Comparison of ENCODE assay signal across 17 mouse cellular contexts in genomic region chr17:29236111-29236510, GRCm38 (mm10). TPM values are rescaled to one million over a fixed set of nuclear protein-coding genes. Genes with fewer than 3 reads are reported as not detected.
DNase-seq lines count a peak whose midpoint lies in the region; ATAC-seq and TF ChIP-seq lines count a peak whose summit lies in the region.
"Had no signal": no experiment of that assay in that cellular context is flagged by ENCODE, and none has a peak within 500 bp of the region (broad histone marks: within the 10 kb centered on the region; RNA-seq: fewer than 3 reads in every experiment).

No protein-coding gene starts in this region.

- H3K4me1 ChIP-seq in heart, embryonic 11.5 days (ENCODE audit: control insufficient read depth, insufficient read depth, low read length): peaks cover 10% of the 10 kb centered on the region
- H3K4me1 ChIP-seq in embryonic facial prominence, embryonic 13.5 days: peaks cover 41% of the 10 kb centered on the region
- H3K4me1 ChIP-seq in midbrain, embryonic 15.5 days: peaks cover 32% of the 10 kb centered on the region

- peaks cover 34% of the 10 kb centered on the region for H3K27me3 ChIP-seq in heart, embryonic 11.5 days (ENCODE audit: control insufficient read depth, insufficient read depth, low read length)
- peaks cover 45% of the 10 kb centered on the region for H3K27me3 ChIP-seq in embryonic facial prominence, embryonic 13.5 days
- H3K27me3 ChIP-seq in midbrain, embryonic 15.5 days (replicated peaks): peaks cover 10% of the 10 kb centered on the region; the same call in 1 of the 2 replicates

- H3K9ac ChIP-seq in heart, embryonic 11.5 days (ENCODE audit: low read depth, low read length): no peak overlapping the region
- 0 out of 2 replicates have a peak overlapping the region, but pooled peaks have one; percentile 75 for H3K9ac ChIP-seq in embryonic facial prominence, embryonic 13.5 days
- no peak overlapping the region for H3K9ac ChIP-seq in midbrain, embryonic 15.5 days
- H3K9ac ChIP-seq: liver, postnatal 0 days; stomach, embryonic 15.5 days had no signal

- ATAC-seq in heart, embryonic 11.5 days (replicated peaks; ENCODE audit: insufficient number of reproducible peaks, low FRiP score, low TSS enrichment): no peak
- no peak for ATAC-seq in embryonic facial prominence, embryonic 13.5 days (ENCODE audit: insufficient number of reproducible peaks, insufficient read depth, low FRiP score, low TSS enrichment, low read depth)
- no peak for ATAC-seq in midbrain, embryonic 15.5 days (replicated peaks)
- ATAC-seq: activated CD4-positive, CD25-positive, alpha-beta regulatory T cell, adult 4 months; intestine, embryonic 16.5 days; liver, postnatal 0 days had no signal

- no peak overlapping the region for H3K27ac ChIP-seq in heart, embryonic 11.5 days (ENCODE audit: low read depth, low read length)
- H3K27ac ChIP-seq in left cerebral cortex, adult 2 months: no peak overlapping the region
- H3K27ac ChIP-seq in embryonic facial prominence, embryonic 13.5 days: no peak overlapping the region
- H3K27ac ChIP-seq in midbrain, embryonic 15.5 days: no peak overlapping the region
- H3K27ac ChIP-seq: stomach, embryonic 15.5 days had no signal

- intact Hi-C loops in heart, postnatal 14 days (cut with DNase I): no loop called here
- intact Hi-C loops in left cerebral cortex, adult 2 months (cut with DNase I): no loop called here

- H3K4me2 ChIP-seq in heart, embryonic 11.5 days: peak overlapping the region; percentile 98
- peak overlapping the region; percentile 99 for H3K4me2 ChIP-seq in embryonic facial prominence, embryonic 13.5 days
- peak overlapping the region; percentile 99 for H3K4me2 ChIP-seq in midbrain, embryonic 15.5 days

- no peak for DNase-seq in heart, postnatal 14 days
- DNase-seq in left cerebral cortex, adult 2 months (ENCODE audit: extremely low spot score in 1 of 2, low spot score in 2 of 2): no peak
- DNase-seq in left cerebral cortex, adult 11 months (ENCODE audit: low spot score): no peak
- no peak for DNase-seq in spleen, postnatal 36 days (ENCODE audit: low spot score in 2 of 2)
- no peak for DNase-seq in lung, postnatal 25 days (ENCODE audit: low spot score)
- DNase-seq: cerebellum, postnatal 36 days; gastrocnemius, postnatal 36 days; liver, postnatal 0 days; thymus, postnatal 4 days had no signal

- no peaks in the 10 kb centered on the region for H3K36me3 ChIP-seq in heart, embryonic 11.5 days (ENCODE audit: control insufficient read depth, insufficient read depth, low read length)
- H3K36me3 ChIP-seq in embryonic facial prominence, embryonic 13.5 days: no peaks in the 10 kb centered on the region
- no peaks in the 10 kb centered on the region for H3K36me3 ChIP-seq in midbrain, embryonic 15.5 days (replicated peaks)
- H3K36me3 ChIP-seq: stomach, embryonic 15.5 days had no signal

- no peak overlapping the region for H3K4me3 ChIP-seq in heart, embryonic 11.5 days (ENCODE audit: low read depth, low read length)
- H3K4me3 ChIP-seq in left cerebral cortex, adult 2 months: peak overlapping the region; percentile 46
- H3K4me3 ChIP-seq in embryonic facial prominence, embryonic 13.5 days: peak overlapping the region; percentile 67; the same call in 1 of the 2 replicates
- peak overlapping the region; percentile 73; the same call in 1 of the 2 replicates for H3K4me3 ChIP-seq in midbrain, embryonic 15.5 days
- H3K4me3 ChIP-seq: erythroblast, embryonic 14.5 days had no signal

- WGBS in heart, embryonic 11.5 days (ENCODE audit: insufficient replicate concordance): 32% methylated on average over 7 of the region's 7 CpGs
- WGBS in embryonic facial prominence, embryonic 13.5 days: 67% methylated on average over 7 of the region's 7 CpGs
- 71% methylated on average over 7 of the region's 7 CpGs for WGBS in midbrain, embryonic 15.5 days

- TF ChIP-seq CTCF in left cerebral cortex, adult 2 months (IDR thresholded peaks at IDR 0.05): no peak

- no peaks in the 10 kb centered on the region; the same call in 1 of the 2 replicates for H3K9me3 ChIP-seq in heart, embryonic 11.5 days (replicated peaks; ENCODE audit: control insufficient read depth, low read length)
- H3K9me3 ChIP-seq in embryonic facial prominence, embryonic 13.5 days: no peaks in the 10 kb centered on the region
- no peaks in the 10 kb centered on the region for H3K9me3 ChIP-seq in midbrain, embryonic 15.5 days
- H3K9me3 ChIP-seq: stomach, embryonic 15.5 days had no signal

RNA-seq across cellular contexts. Expression of gene Cpne5, which starts 1.9 kb away (rescaled TPM):
- 24.0 and 28.8 TPM in 2 replicates for polyA plus RNA-seq in heart, embryonic 11.5 days (2014; fragmentation: Nextera tagmentation; extraction: Ambion mirVana)
- 1 to 10 TPM; 2.3 to 3.9 TPM for total RNA-seq in heart, postnatal 14 days (2021)
- 100 to 1,000 TPM; 141 to 148 TPM for total RNA-seq in left cerebral cortex, adult 2 months (2021)
- 28.1 and 36.0 TPM in 2 replicates for polyA plus RNA-seq in embryonic facial prominence, embryonic 13.5 days (2015; fragmentation: Nextera tagmentation; extraction: Ambion mirVana)
- polyA plus RNA-seq in midbrain, embryonic 15.5 days (2015; fragmentation: Nextera tagmentation; extraction: Ambion mirVana): 38.3 and 41.3 TPM in 2 replicates
- total RNA-seq: gastrocnemius, postnatal 36 days; megakaryocyte, adult 5-6 weeks had no signal

RNA-seq across cellular contexts. Expression of gene Ppil1, which starts 27.9 kb away (rescaled TPM):
- polyA plus RNA-seq in heart, embryonic 11.5 days (2014; fragmentation: Nextera tagmentation; extraction: Ambion mirVana): 117 and 135 TPM in 2 replicates
- 10 to 100 TPM; 28.8 to 33.5 TPM for total RNA-seq in heart, postnatal 14 days (2021)
- 10 to 100 TPM; 19.8 to 20.0 TPM for total RNA-seq in left cerebral cortex, adult 2 months (2021)
- polyA plus RNA-seq in embryonic facial prominence, embryonic 13.5 days (2015; fragmentation: Nextera tagmentation; extraction: Ambion mirVana): 149 and 162 TPM in 2 replicates
- polyA plus RNA-seq in midbrain, embryonic 15.5 days (2015; fragmentation: Nextera tagmentation; extraction: Ambion mirVana): 113 and 119 TPM in 2 replicates

RNA-seq across cellular contexts. Expression of gene BC004004, which starts 32.5 kb away (rescaled TPM):
- 90.6 and 94.9 TPM in 2 replicates for polyA plus RNA-seq in heart, embryonic 11.5 days (2014; fragmentation: Nextera tagmentation; extraction: Ambion mirVana)
- total RNA-seq in heart, postnatal 14 days (2021): 100 to 1,000 TPM; 189 to 195 TPM
- 10 to 100 TPM; 78.9 to 85.0 TPM for total RNA-seq in left cerebral cortex, adult 2 months (2021)
- polyA plus RNA-seq in embryonic facial prominence, embryonic 13.5 days (2015; fragmentation: Nextera tagmentation; extraction: Ambion mirVana): 66.7 and 71.3 TPM in 2 replicates
- polyA plus RNA-seq in midbrain, embryonic 15.5 days (2015; fragmentation: Nextera tagmentation; extraction: Ambion mirVana): 112 and 114 TPM in 2 replicates
